Mouse (Mus musculus) heart, embryonic 11.5 days (tissue): ENCODE measurements around the gene Lima1. TPM values are rescaled to one million over a fixed set of nuclear protein-coding genes. Genes with fewer than 3 reads are reported as not detected.
"Not testable (repeated sequence)": the region's sequence is repeated elsewhere in the genome, so short reads cannot be mapped to it uniquely, and the experiment has no call there.

ENCODE experiments used
- ATAC-seq: fragments of 200-750 bp; cut with Nextera tagmentation; replicated peaks from 2 replicates; pipeline ENCODE4 v1.8.0; 2017; ENCODE audit warnings: moderate library complexity; ENCODE audit not compliant: insufficient number of reproducible peaks, low FRiP score, low TSS enrichment
- H3K27ac ChIP-seq: fragments of 300-500 bp; sonication (generic); 2 replicates; pipeline ENCODE4 v1.5.1; 2014; ENCODE audit warnings: mild to moderate bottlenecking, low read depth, low read length
- H3K27me3 ChIP-seq: fragments of 300-500 bp; sonication (generic); 2 replicates; pipeline ENCODE4 v1.6.1; 2014; ENCODE audit warnings: mild to moderate bottlenecking, low read length, mixed read lengths; ENCODE audit not compliant: control insufficient read depth, insufficient read depth
- H3K36me3 ChIP-seq: fragments of 300-500 bp; sonication (generic); 2 replicates; pipeline ENCODE4 v1.6.1; 2014; ENCODE audit warnings: mild to moderate bottlenecking, low read length, moderate library complexity, mixed read lengths; ENCODE audit not compliant: control insufficient read depth, insufficient read depth
- H3K4me1 ChIP-seq: fragments of 300-500 bp; sonication (generic); 2 replicates; pipeline ENCODE4 v1.6.1; 2014; ENCODE audit warnings: low read length; ENCODE audit not compliant: control insufficient read depth, insufficient read depth
- H3K4me2 ChIP-seq: fragments of 300-500 bp; sonication (generic); 2 replicates; pipeline ENCODE4 v1.6.1; 2014; ENCODE audit warnings: mild to moderate bottlenecking, moderate library complexity
- H3K4me3 ChIP-seq: fragments of 300-500 bp; sonication (generic); 2 replicates; pipeline ENCODE4 v1.5.1; 2014; ENCODE audit warnings: low read depth, low read length
- H3K9ac ChIP-seq: fragments of 300-500 bp; sonication (generic); 2 replicates; pipeline ENCODE4 v1.6.1; 2014; ENCODE audit warnings: mild to moderate bottlenecking, low read depth, low read length, moderate library complexity
- H3K9me3 ChIP-seq: fragments of 300-500 bp; sonication (generic); replicated peaks from 2 replicates; pipeline ENCODE4 v1.6.1; 2016; ENCODE audit warnings: low read length; ENCODE audit not compliant: control insufficient read depth
- WGBS: fragments of 180-500 bp; shearing (Covaris S2); extraction: QIAGEN DNeasy Blood & Tissue Kit; methylation state at CpG from one replicate; pipeline ENCODE4 v1.1.7; 2014; ENCODE audit not compliant: insufficient replicate concordance; 5-methylcytosine and 5-hydroxymethylcytosine counted together
- polyA plus RNA-seq: library from polyadenylated mRNA; unstranded; fragments of >200 nt; fragmentation: Nextera tagmentation; extraction: Ambion mirVana; gene quantifications from 2 replicates; pipeline ENCODE4 v1.2.1, GENCODE M21; 2014

Lima1 gene
- polyA plus RNA-seq, 1 experiment from 2014 or later: 24.1 TPM

DNA sequence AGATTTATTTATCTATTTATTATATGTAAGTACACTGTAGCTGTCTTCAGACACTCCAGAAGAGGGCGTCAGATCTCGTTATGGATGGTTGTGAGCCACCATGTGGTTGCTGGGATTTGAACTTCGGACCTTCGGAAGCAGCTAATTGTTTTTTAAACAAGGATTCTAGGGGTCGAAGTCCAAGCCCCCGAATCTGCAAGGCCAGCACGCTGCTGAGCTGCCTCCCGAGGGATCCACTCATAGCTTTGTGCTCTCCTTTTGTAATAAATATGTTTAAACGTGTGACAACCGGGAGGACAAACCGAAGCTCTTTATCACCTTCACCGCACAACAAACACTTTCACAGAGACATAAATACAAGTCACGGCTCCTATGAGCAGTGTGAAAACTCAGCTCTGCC lies 52.8 kb downstream of the Lima1 start:
- not testable (repeated sequence) for ATAC-seq, H3K4me1 ChIP-seq, H3K4me2 ChIP-seq, H3K9ac ChIP-seq, H3K9me3 ChIP-seq, H3K27ac ChIP-seq, H3K36me3 ChIP-seq, H3K4me3 ChIP-seq, H3K27me3 ChIP-seq
- WGBS: 85% methylated on average over 13 of the region's 13 CpGs

DNA sequence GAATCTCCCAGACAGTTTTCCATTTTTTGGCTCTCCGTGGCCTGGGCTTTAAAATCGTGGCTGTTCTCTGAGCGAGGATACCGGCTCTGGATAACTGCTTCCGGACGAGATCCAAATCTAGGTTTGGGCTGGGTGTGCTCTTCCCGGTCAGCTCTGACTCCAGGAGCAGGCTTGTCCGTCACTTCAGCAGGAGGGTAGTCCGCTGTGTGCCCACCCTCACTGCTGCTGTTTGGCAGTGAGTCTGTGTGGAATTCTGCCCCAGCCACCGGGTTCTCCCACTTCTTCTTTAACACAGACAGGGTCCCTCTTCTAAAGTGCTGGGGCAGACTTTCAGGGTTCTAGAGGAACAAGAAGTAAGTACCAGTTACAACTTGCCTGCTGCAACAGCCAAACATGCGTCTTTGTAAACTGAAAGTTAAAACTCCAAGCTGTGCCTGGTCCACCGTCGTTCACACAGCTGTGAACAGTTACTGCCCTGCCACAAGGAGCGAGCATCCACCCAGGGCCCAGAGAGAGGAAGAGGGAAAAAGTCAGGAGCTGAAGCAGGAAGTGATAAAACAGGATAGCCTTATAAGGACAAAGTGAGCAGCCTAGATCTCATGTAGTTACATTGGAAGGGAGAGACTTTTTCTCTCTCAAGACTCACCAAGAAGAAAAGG lies 55.5 kb downstream of the Lima1 start:
- Histone ChIP-seq H3K4me3 (peak overlapping the region; percentile 56), H3K4me2 (peak overlapping the region; percentile 82), H3K9ac (peak overlapping the region; percentile 87), H3K36me3 (peaks cover 4% of the 10 kb centered on the region), H3K27ac (peak overlapping the region; percentile 95), H3K27me3 (no peaks in the 10 kb centered on the region), H3K4me1 (peaks cover 2% of the 10 kb centered on the region; the same call in 1 of the 2 replicates), H3K9me3 (no peaks in the 10 kb centered on the region)
- 10% methylated on average over 14 of the region's 14 CpGs for WGBS
- peak; percentile 46; the same call in 1 of the 2 replicates for ATAC-seq

DNA sequence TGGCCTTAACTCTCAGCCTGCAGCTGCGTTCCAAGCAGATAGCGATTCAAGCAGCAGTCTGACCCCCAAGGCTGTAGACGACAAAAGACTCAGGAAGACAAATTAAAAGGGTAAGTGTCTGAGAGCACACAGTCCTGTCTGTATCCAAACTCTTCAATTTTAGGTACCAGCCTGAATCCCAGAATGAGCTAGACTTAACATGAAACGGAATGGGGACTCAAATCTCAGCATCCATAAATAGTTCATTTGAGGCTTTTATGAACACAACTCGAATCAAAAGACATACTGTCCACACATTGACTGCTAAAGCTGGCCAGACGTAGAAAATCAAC lies 56.2 kb downstream of the Lima1 start:
- Histone ChIP-seq H3K4me1 (peaks cover 2% of the 10 kb centered on the region; the same call in 1 of the 2 replicates), H3K4me2 (peak overlapping the region; percentile 82), H3K9me3 (no peaks in the 10 kb centered on the region), H3K4me3 (peak overlapping the region; percentile 56), H3K9ac (peak overlapping the region; percentile 87), H3K27me3 (no peaks in the 10 kb centered on the region), H3K27ac (peak overlapping the region; percentile 95), H3K36me3 (peaks cover 4% of the 10 kb centered on the region)
- WGBS: 15% methylated on average over 6 of the region's 6 CpGs
- ATAC-seq: 0 out of 2 replicates have a peak, but pooled peaks have one; percentile 26

DNA sequence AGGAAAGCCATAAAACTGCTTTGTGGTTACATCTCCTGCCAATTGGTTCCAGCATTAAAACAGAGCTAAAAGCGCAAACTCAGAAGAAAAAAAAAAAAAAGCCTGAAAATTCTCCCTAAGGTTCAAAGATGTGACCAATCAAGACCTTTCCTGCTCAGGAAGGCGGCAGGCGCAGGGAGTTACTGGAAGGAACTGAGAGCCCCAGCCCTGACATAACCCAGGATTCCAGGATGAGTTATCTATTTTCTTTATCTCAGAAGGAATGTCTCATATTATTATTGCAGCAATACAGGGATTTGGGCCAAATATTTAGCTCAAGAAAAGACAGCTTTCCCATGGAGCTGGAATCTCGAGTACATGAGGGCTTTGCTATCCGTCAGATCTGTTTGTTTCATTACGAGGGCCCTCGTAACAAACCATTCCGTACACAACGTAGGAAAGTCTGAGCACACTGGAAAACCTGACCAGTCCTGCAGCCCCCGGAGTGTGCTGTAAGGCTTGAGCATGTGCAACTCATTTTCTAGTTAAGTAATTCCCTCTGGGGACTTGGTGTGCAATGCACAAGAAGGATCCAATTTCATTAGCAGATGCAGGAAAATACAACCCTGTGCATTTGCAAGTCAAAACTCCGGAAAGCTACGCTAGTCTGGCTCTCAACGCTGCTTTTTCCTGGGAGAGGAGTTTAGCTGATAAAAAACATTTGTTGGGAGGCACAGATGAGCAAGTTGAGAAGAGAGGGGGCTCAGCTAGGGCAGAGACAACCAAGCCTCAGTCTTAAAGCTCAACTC lies 56.7 kb downstream of the Lima1 start:
- peaks cover 6% of the 10 kb centered on the region for H3K36me3 ChIP-seq
- H3K27me3 ChIP-seq: no peaks in the 10 kb centered on the region
- no peaks in the 10 kb centered on the region for H3K9me3 ChIP-seq
- H3K27ac ChIP-seq: peak overlapping the region; percentile 95
- peak overlapping the region; percentile 82 for H3K4me2 ChIP-seq
- 0 out of 2 replicates have a peak, but pooled peaks have one; percentile 9 for ATAC-seq
- peak overlapping the region; percentile 56 for H3K4me3 ChIP-seq
- WGBS: 10% methylated on average over 13 of the region's 13 CpGs
- peaks cover 2% of the 10 kb centered on the region; the same call in 1 of the 2 replicates for H3K4me1 ChIP-seq
- peak overlapping the region; percentile 87 for H3K9ac ChIP-seq

DNA sequence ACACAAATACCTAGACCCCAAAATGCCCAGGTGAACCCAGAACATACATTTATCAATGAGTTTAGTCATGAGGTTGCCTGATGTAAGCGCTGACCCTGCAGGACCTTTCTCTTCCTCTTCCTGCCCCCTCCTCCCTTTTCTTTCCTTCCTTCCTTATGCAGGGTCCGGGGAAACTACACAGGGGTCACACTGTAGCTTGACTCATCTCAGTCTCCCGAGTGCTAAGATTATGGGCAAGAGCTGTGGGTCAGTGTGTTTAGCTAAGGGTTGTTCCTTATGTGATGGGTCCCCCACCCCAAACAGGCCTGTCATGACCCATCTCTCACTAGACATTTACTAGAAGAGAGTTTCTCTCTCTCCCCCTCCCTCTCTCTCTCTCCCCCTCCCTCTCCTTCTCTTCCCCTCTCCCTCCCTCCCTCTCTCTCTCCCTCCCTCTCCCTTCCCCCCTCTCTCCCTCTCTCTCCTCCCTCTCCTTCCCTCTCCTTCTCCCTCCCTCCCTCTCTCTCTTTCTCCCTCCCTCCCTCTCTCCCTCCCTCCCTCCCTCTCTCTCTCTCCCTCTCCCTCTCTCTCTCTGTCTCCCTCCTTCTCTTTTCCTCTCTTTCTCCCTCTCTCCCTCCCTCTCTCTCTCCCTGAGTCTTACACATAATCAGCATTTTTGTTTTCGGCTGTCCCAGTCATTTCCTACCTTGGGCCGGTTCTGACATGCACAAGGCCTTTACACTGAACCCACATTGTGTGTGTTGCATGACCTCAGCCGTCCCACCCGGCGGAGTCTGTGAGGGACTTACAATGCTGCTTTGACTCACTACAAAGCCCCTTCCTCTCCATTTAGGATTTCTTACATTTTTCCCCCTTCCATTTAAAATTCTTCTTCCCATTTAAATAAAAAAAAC lies 57.7 kb downstream of the Lima1 start:
- ATAC-seq: no peak
- Histone ChIP-seq H3K4me1 (peaks cover 2% of the 10 kb centered on the region; the same call in 1 of the 2 replicates), H3K4me2 (peak overlapping the region; percentile 82), H3K4me3 (peak overlapping the region; percentile 56), H3K9me3 (no peaks in the 10 kb centered on the region), H3K9ac (peak overlapping the region; percentile 57), H3K27me3 (no peaks in the 10 kb centered on the region), H3K36me3 (peaks cover 8% of the 10 kb centered on the region), H3K27ac (peak overlapping the region; percentile 95)
- 25% methylated on average over 8 of the region's 8 CpGs for WGBS

DNA sequence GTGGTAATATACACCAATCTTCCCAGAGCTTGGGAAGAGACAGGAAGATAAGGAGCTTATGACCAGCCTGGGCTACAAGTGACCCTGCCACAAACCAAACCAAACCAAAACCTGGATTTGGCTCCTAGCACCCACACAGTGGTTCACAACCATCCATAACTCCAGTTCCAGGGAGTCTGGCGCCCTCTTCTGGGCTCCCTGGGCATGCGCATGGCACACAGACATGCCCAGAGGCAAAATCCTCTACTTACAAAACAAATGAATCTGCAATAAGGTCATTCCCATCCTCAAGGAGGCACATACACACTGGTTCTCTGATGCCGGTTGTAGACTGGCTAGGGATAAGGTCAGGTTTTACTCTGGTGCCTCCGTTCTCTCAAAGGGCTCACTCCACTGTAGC lies 59.3 kb downstream of the Lima1 start:
- no peaks in the 10 kb centered on the region for H3K27me3 ChIP-seq
- H3K9ac ChIP-seq: no peak overlapping the region
- 89% methylated on average over 4 of the region's 4 CpGs for WGBS
- H3K4me2 ChIP-seq: no peak overlapping the region
- H3K36me3 ChIP-seq: peaks cover 8% of the 10 kb centered on the region
- ATAC-seq: no peak
- peaks cover 5% of the 10 kb centered on the region; the same call in 1 of the 2 replicates for H3K4me1 ChIP-seq
- H3K9me3 ChIP-seq: no peaks in the 10 kb centered on the region
- H3K27ac ChIP-seq: no peak overlapping the region
- no peak overlapping the region for H3K4me3 ChIP-seq

DNA sequence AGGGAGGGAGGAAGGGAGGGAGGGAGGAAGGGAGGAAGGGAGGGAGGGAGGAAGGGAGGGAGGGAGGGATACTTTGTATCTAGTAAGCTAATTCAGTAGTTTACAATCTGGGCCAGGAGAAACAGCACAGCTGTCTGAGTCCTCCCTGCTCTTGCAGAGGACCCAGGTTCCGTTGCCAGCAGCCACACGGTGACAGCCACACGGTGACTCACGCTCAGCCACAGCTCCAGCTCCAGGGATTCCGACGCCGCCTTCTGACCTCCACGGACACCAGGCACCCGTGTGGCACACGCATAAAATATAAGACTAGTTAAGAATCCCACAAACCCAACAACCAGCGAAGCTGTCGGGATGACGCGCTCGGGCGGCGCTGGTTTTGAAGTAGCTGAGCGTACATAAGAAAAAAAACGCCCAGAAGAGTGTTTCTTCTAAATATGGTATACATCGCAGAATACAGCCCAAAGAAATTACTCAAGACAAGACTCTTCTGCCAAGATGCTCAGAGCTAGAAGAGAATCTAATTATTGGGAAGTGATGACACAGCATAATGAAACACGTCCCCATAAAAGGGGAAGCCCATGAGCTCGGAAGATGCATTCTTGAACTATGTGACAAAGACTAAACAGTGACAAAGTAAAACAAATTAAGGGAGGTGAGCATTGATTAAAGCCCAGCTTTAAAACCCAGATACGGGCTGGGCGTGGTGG lies 60.5 kb downstream of the Lima1 start:
- 86% methylated on average over 24 of the region's 24 CpGs for WGBS

DNA sequence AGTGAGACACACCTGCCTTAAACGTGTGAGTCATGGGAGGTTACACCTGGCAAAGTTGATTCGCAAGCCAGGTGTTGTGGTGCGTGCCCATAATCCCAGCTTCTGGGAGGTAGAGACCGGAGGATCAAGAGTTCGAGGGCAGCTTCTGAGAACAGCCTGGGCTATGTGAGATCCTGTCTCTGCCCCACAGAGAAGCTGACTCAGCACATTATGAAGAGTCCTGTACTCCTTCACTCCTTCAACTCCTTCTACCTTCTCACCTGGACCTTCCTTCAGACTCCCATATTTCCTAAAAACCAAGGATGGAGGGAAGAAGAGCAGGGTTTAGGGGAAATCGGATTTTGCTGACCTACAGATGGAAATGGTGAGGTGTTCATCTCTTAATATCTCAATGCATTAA lies 61.6 kb downstream of the Lima1 start:
- 0 out of 2 replicates have a peak, but pooled peaks cover 5% of the 10 kb centered on the region for H3K4me1 ChIP-seq
- no peak overlapping the region for H3K4me3 ChIP-seq
- no peaks in the 10 kb centered on the region for H3K9me3 ChIP-seq
- 87% methylated on average over 6 of the region's 6 CpGs for WGBS
- H3K27me3 ChIP-seq: no peaks in the 10 kb centered on the region
- no peak overlapping the region for H3K4me2 ChIP-seq
- no peak for ATAC-seq
- H3K27ac ChIP-seq: no peak overlapping the region
- H3K36me3 ChIP-seq: peaks cover 8% of the 10 kb centered on the region
- no peak overlapping the region for H3K9ac ChIP-seq

More for the DNA sequence above, 60.5 kb downstream of the Lima1 start:
- Histone ChIP-seq H3K27ac (no peak overlapping the region), H3K4me3 (no peak overlapping the region), H3K36me3 (peaks cover 8% of the 10 kb centered on the region), H3K27me3 (no peaks in the 10 kb centered on the region), H3K4me2 (no peak overlapping the region), H3K9ac (no peak overlapping the region), H3K9me3 (no peaks in the 10 kb centered on the region), H3K4me1 (0 out of 2 replicates have a peak, but pooled peaks cover 5% of the 10 kb centered on the region)
- no peak for ATAC-seq
